ENCODE assay signal across 8 mouse cellular contexts in genomic region chr4:147131837-147132459, GRCm38 (mm10). TPM values are rescaled to one million over a fixed set of nuclear protein-coding genes. Genes with fewer than 3 reads are reported as not detected.
DNase-seq lines count a peak whose midpoint lies in the region; ATAC-seq lines count a peak whose summit lies in the region.
"Not testable (repeated sequence)": the region's sequence is repeated elsewhere in the genome, so short reads cannot be mapped to it uniquely, and the experiment has no call there.

Zfp991 (plus strand) TSS chr4:147132038.

- not testable (repeated sequence) for H3K9ac ChIP-seq in embryonic facial prominence, embryonic 11.5 days (replicated peaks; ENCODE audit: low read length); forebrain, embryonic 15.5 days (replicated peaks); heart, embryonic 16.5 days (ENCODE audit: low read length); intestine, embryonic 14.5 days (ENCODE audit: low read length); limb, embryonic 11.5 days (ENCODE audit: low read length); neural tube, embryonic 15.5 days (replicated peaks)

- H3K4me1 ChIP-seq in embryonic facial prominence, embryonic 11.5 days (ENCODE audit: control insufficient read depth, insufficient read depth, low read length); forebrain, embryonic 15.5 days; heart, embryonic 16.5 days (ENCODE audit: control insufficient read depth, insufficient read depth, low read length); intestine, embryonic 14.5 days (replicated peaks; ENCODE audit: control insufficient read depth, insufficient read depth, low read length); limb, embryonic 11.5 days (ENCODE audit: control insufficient read depth, insufficient read depth, low read length); neural tube, embryonic 15.5 days: not testable (repeated sequence)

- not testable (repeated sequence) for H3K4me3 ChIP-seq in embryonic facial prominence, embryonic 11.5 days (ENCODE audit: low read depth, low read length); limb, embryonic 11.5 days (ENCODE audit: low read depth, low read length)
- peak within 1 kb of the TSS; percentile 25; the same call in 1 of the 2 replicates for H3K4me3 ChIP-seq in forebrain, embryonic 15.5 days
- H3K4me3 ChIP-seq in heart, embryonic 16.5 days (ENCODE audit: low read length), result peak within 1 kb of the TSS; percentile 39
- H3K4me3 ChIP-seq in intestine, embryonic 14.5 days (ENCODE audit: low read depth, low read length), result peak within 1 kb of the TSS; percentile 20; the same call in 1 of the 2 replicates
- H3K4me3 ChIP-seq in macrophage (ENCODE audit: inconsistent target), result peak within 1 kb of the TSS; percentile 25
- H3K4me3 ChIP-seq in neural tube, embryonic 15.5 days (replicated peaks), result peak within 1 kb of the TSS; percentile 30

- not testable (repeated sequence) for H3K27ac ChIP-seq in embryonic facial prominence, embryonic 11.5 days (replicated peaks; ENCODE audit: low read depth, low read length); forebrain, embryonic 15.5 days (replicated peaks); heart, embryonic 16.5 days (ENCODE audit: low read length); intestine, embryonic 14.5 days (ENCODE audit: low read depth); limb, embryonic 11.5 days (replicated peaks; ENCODE audit: low read depth, low read length); neural tube, embryonic 15.5 days (replicated peaks)
- 0 out of 2 replicates have a peak within 1 kb of the TSS, but pooled peaks have one; percentile 34 for H3K27ac ChIP-seq in macrophage

- not testable (repeated sequence) for H3K36me3 ChIP-seq in embryonic facial prominence, embryonic 11.5 days (replicated peaks; ENCODE audit: control insufficient read depth, insufficient read depth, low read depth, low read length); forebrain, embryonic 15.5 days; heart, embryonic 16.5 days (ENCODE audit: control insufficient read depth, insufficient read depth); intestine, embryonic 14.5 days (ENCODE audit: control insufficient read depth, insufficient read depth, low read length); limb, embryonic 11.5 days (ENCODE audit: control insufficient read depth, insufficient read depth, low read length); macrophage (ENCODE audit: inconsistent target); neural tube, embryonic 15.5 days

- H3K4me2 ChIP-seq in embryonic facial prominence, embryonic 11.5 days (ENCODE audit: low read depth, low read length); forebrain, embryonic 15.5 days (replicated peaks); heart, embryonic 16.5 days (ENCODE audit: low read depth, low read length); limb, embryonic 11.5 days (ENCODE audit: low read depth, severe bottlenecking): not testable (repeated sequence)
- 0 out of 2 replicates have a peak within 1 kb of the TSS, but pooled peaks have one; percentile 15 for H3K4me2 ChIP-seq in intestine, embryonic 14.5 days (ENCODE audit: low read length)
- H3K4me2 ChIP-seq in neural tube, embryonic 15.5 days, result peak within 1 kb of the TSS; percentile 32; the same call in 1 of the 2 replicates

- DNase-seq in embryonic facial prominence, embryonic 11.5 days (ENCODE audit: low spot score); intestine, embryonic 14.5 days (ENCODE audit: low spot score); limb, embryonic 11.5 days (ENCODE audit: low spot score): not testable (repeated sequence)

- H3K9me3 ChIP-seq in embryonic facial prominence, embryonic 11.5 days (replicated peaks; ENCODE audit: control insufficient read depth, low read length); forebrain, embryonic 15.5 days; heart, embryonic 16.5 days (replicated peaks; ENCODE audit: control insufficient read depth, low read length); limb, embryonic 11.5 days (ENCODE audit: control insufficient read depth, low read length); neural tube, embryonic 15.5 days (replicated peaks): not testable (repeated sequence)
- peaks cover 10% of the 10 kb centered on the region for H3K9me3 ChIP-seq in intestine, embryonic 14.5 days (ENCODE audit: control insufficient read depth, low read length)

- H3K79me2 ChIP-seq in macrophage (ENCODE audit: inconsistent target), result peaks cover 12% of the 10 kb centered on the region; the same call in 1 of the 2 replicates

- 40% methylated on average over 2 of the region's 15 CpGs for WGBS in embryonic facial prominence, embryonic 11.5 days
- 29% methylated on average over 2 of the region's 15 CpGs for WGBS in forebrain, embryonic 15.5 days
- 28% methylated on average over 2 of the region's 15 CpGs for WGBS in heart, embryonic 16.5 days
- 37% methylated on average over 2 of the region's 15 CpGs for WGBS in intestine, embryonic 14.5 days
- 40% methylated on average over 2 of the region's 15 CpGs for WGBS in limb, embryonic 11.5 days
- no CpG with 5 or more reads among the region's 15 CpGs for WGBS in macrophage (ENCODE audit: missing documents)
- 30% methylated on average over 2 of the region's 15 CpGs for WGBS in neural tube, embryonic 15.5 days

- ATAC-seq in CD4-positive, CD25-positive, alpha-beta regulatory T cell, adult 4 months, result peak; percentile 64
- ATAC-seq in embryonic facial prominence, embryonic 11.5 days (replicated peaks; ENCODE audit: insufficient number of reproducible peaks, low FRiP score, low TSS enrichment, low read depth); forebrain, embryonic 15.5 days (replicated peaks); heart, embryonic 16.5 days (replicated peaks; ENCODE audit: extremely low read depth, insufficient read depth, low FRiP score); intestine, embryonic 14.5 days (replicated peaks; ENCODE audit: low FRiP score, low TSS enrichment, low read depth); limb, embryonic 11.5 days (ENCODE audit: insufficient number of reproducible peaks, low FRiP score, low TSS enrichment, low read depth); neural tube, embryonic 15.5 days (ENCODE audit: low FRiP score): not testable (repeated sequence)

- H3K27me3 ChIP-seq in embryonic facial prominence, embryonic 11.5 days (ENCODE audit: control insufficient read depth, insufficient read depth, low read length); forebrain, embryonic 15.5 days; heart, embryonic 16.5 days (ENCODE audit: control insufficient read depth, insufficient read depth, low read length); intestine, embryonic 14.5 days (replicated peaks; ENCODE audit: control insufficient read depth, insufficient read depth, low read length); limb, embryonic 11.5 days (ENCODE audit: control insufficient read depth, insufficient read depth, low read length); neural tube, embryonic 15.5 days (replicated peaks): not testable (repeated sequence)

RNA-seq across cellular contexts. Expression of gene Zfp991, which starts in this region (rescaled TPM):
- polyA plus RNA-seq in CD4-positive, CD25-positive, alpha-beta regulatory T cell, adult 4 months (2017; shearing (Covaris generic)), result 10 to 100 TPM in 1 of 2 experiments, 1 to 10 TPM in 1; 5.4 to 10.4 TPM
- 10.4 and 12.6 TPM in 2 replicates for polyA plus RNA-seq in embryonic facial prominence, embryonic 11.5 days (2014; fragmentation: Nextera tagmentation; extraction: Ambion mirVana)
- 3.7 and 4.7 TPM in 2 replicates for polyA plus RNA-seq in forebrain, embryonic 15.5 days (2015; fragmentation: Nextera tagmentation; extraction: Ambion mirVana)
- polyA plus RNA-seq in heart, embryonic 16.5 days (2015; fragmentation: Nextera tagmentation; extraction: Ambion mirVana), result 4.3 and 5.3 TPM in 2 replicates
- polyA plus RNA-seq in intestine, embryonic 14.5 days (2014; fragmentation: Nextera tagmentation; extraction: Ambion mirVana), result 9.6 and 10.1 TPM in 2 replicates
- polyA plus RNA-seq in limb, embryonic 11.5 days (2014; fragmentation: Nextera tagmentation; extraction: Ambion mirVana), result 10.8 and 12.3 TPM in 2 replicates
- total RNA-seq in macrophage (2018; cell fraction: chromatin; rRNA removed), result 100 to 1,000 TPM in 23 of 26 experiments, 10 to 100 TPM in 3; 48.7 to 201 (median 148) TPM
- 100 to 1,000 TPM in 2 of 26 experiments, 10 to 100 TPM in 24; 52.3 to 101 (median 84.4) TPM for total RNA-seq in macrophage (2018; cell fraction: cytosol; rRNA removed)
- 100 to 1,000 TPM in 17 of 26 experiments, 10 to 100 TPM in 9; 67.7 to 202 (median 114) TPM for total RNA-seq in macrophage (2018; cell fraction: nucleus; rRNA removed)
- 67.3 to 187 TPM (median 69.9 TPM) in 3 replicates for polyA plus RNA-seq in macrophage (2018)
- 4.4 and 5.8 TPM in 2 replicates for polyA plus RNA-seq in neural tube, embryonic 15.5 days (2015; fragmentation: Nextera tagmentation; extraction: Ambion mirVana)
